Mouse (Mus musculus) brain, embryonic 14.5 days (tissue): ENCODE measurements around the gene Zfp428.

ENCODE experiments used
- CTCF ChIP-seq: fragments of 200-500 bp; IDR thresholded peaks from 2 replicates; pipeline ENCODE4 v1.5.1; 2012; ENCODE audit warnings: inconsistent platforms, mild to moderate bottlenecking, moderate library complexity, borderline replicate concordance; ENCODE audit not compliant: insufficient read depth, insufficient read length; ENCODE audit errors: extremely low read depth
- POLR2A ChIP-seq: fragments of 200-500 bp; IDR thresholded peaks from 2 replicates; pipeline ENCODE4 v1.6.1; 2012; ENCODE audit warnings: mild to moderate bottlenecking, inconsistent platforms, borderline replicate concordance; ENCODE audit not compliant: poor library complexity, insufficient read depth, insufficient read length, severe bottlenecking; ENCODE audit errors: extremely low read depth

DNA sequence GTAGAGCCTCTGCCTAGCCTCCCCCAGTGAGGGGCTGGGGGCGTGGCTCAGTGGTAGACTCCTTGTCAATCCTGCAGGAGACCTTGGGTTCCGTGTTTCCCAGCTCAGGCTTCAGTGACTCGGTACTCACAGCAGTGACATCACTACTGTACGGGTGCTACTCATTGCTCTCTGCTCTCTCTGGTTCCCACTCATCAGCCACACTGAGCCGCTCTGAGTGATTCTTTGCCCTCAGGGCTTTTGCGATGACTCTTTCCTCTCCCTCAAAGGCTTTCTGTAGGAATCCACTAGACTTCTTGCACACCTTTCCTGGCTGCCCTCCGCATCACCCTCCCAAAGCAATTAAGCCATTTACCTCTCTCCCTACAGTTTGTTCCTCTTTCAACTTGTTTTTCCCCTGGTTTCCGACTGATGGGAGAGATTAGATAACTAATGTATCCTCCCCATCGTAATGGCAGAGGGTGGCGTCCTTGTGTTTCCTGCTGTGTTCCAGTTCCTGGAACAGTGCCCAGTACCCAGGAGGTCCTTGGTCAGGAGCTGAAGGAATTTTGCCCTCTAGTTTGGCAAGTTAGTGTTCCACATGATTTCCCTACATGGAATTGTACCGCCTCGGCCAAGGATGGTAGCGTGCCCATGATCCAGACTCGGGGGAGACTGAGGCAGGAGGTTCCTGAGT, 45.3 kb upstream of the Zfp428 start:
- TF ChIP-seq POLR2A (no peak), CTCF (no peak)
